Mouse (Mus musculus) liver, embryonic 14 days (tissue): ENCODE results near the gene Capn1. TPM values are rescaled to one million over a fixed set of nuclear protein-coding genes. Genes with fewer than 3 reads are reported as not detected.

Source experiments
- polyA plus RNA-seq: library from polyadenylated mRNA; depleted of rRNA; stranded (reverse); fragments of >200 nt; gene quantifications from 2 replicates; pipeline ENCODE4 v1.2.3, GENCODE M21; 2012; rRNA removed

Gene Capn1
- 24.8 and 29.9 TPM in 2 replicates for polyA plus RNA-seq

GRCm38 (mm10) chr19:6015511-6016315, at the start of gene Capn1:
TSS of gene Capn1 (minus strand) at chr19:6015897.

GRCm38 (mm10) chr19:6061021-6061533, 45.4 kb upstream of the Capn1 start, which contains the start of gene Znhit2:
TSS of gene Znhit2 (plus strand) at chr19:6061192.

GRCm38 (mm10) chr19:6057313-6058096, 41.8 kb upstream of the Capn1 start, which contains the start of the genes Mrpl49 and Fau:
TSS of gene Mrpl49 (minus strand) at chr19:6057785.
TSS of gene Fau (plus strand) at chr19:6057844.

GRCm38 (mm10) chr19:6046294-6047153, 30.8 kb upstream of the Capn1 start, which contains the start of gene Syvn1:
TSS of gene Syvn1 (plus strand) at chr19:6046576.

GRCm38 (mm10) chr19:5986043-5986442, 29.7 kb downstream of the Capn1 start, which contains the start of gene Slc22a20:
TSS of gene Slc22a20 (minus strand) at chr19:5986143.

GRCm38 (mm10) chr19:5963883-5964562, 51.7 kb downstream of the Capn1 start, which contains the start of gene Pola2:
TSS of gene Pola2 (minus strand) at chr19:5964202.

Other genes starting within 250 kb of the Capn1 start
- gene Scyl1, start 244.5 kb downstream of the Capn1 start, polyA plus RNA-seq = 23.6 TPM in 2 replicates
- gene Frmd8, start 140.6 kb downstream of the Capn1 start, polyA plus RNA-seq = 5.5 and 7.0 TPM in 2 replicates
- 5.2 and 7.1 TPM in 2 replicates for gene Slc25a45, start 138.1 kb downstream of the Capn1 start, polyA plus RNA-seq
- gene Tigd3, start 121.7 kb downstream of the Capn1 start, polyA plus RNA-seq = 2.2 and 2.7 TPM in 2 replicates
- gene Dpf2, start 102.9 kb downstream of the Capn1 start, polyA plus RNA-seq = 31.1 and 35.5 TPM in 2 replicates
- 2.2 and 2.3 TPM in 2 replicates for gene Cdc42ep2, start 91.1 kb downstream of the Capn1 start, polyA plus RNA-seq
- gene Pola2, start 51.7 kb downstream of the Capn1 start, polyA plus RNA-seq = 55.8 and 62.7 TPM in 2 replicates
- gene Slc22a20, start 29.8 kb downstream of the Capn1 start, polyA plus RNA-seq = not detected in 2 replicates
- gene Syvn1, start 30.7 kb upstream of the Capn1 start, polyA plus RNA-seq = 8.8 and 11.9 TPM in 2 replicates
- gene Mrpl49, start 41.9 kb upstream of the Capn1 start, polyA plus RNA-seq = 28.3 and 34.1 TPM in 2 replicates
- 961 and 1,008 TPM in 2 replicates for gene Fau, start 41.9 kb upstream of the Capn1 start, polyA plus RNA-seq
- 13.5 and 15.6 TPM in 2 replicates for gene Znhit2, start 45.3 kb upstream of the Capn1 start, polyA plus RNA-seq
- 29.2 and 36.4 TPM in 2 replicates for gene Tm7sf2, start 52.5 kb upstream of the Capn1 start, polyA plus RNA-seq
- gene Vps51, start 61.3 kb upstream of the Capn1 start, polyA plus RNA-seq = 20.8 and 25.0 TPM in 2 replicates
- gene Tmem262, start 64.1 kb upstream of the Capn1 start, polyA plus RNA-seq = 0.06 TPM in 1 of 2 replicates, not detected in the other
- 0.17 and 0.19 TPM in 2 replicates for gene Gm28374, start 66.4 kb upstream of the Capn1 start, polyA plus RNA-seq
- 17.3 and 21.2 TPM in 2 replicates for gene Zfpl1, start 69.1 kb upstream of the Capn1 start, polyA plus RNA-seq
- 22.5 and 26.6 TPM in 2 replicates for gene Cdca5, start 69.1 kb upstream of the Capn1 start, polyA plus RNA-seq
- gene AC131692.1, start 78.5 kb upstream of the Capn1 start, polyA plus RNA-seq = 0.50 and 0.53 TPM in 2 replicates
- gene Naaladl1, start 89.9 kb upstream of the Capn1 start, polyA plus RNA-seq = 4.2 and 4.4 TPM in 2 replicates
- gene Sac3d1, start 102.8 kb upstream of the Capn1 start, polyA plus RNA-seq = 15.7 and 17.5 TPM in 2 replicates
- 37.2 and 41.0 TPM in 2 replicates for gene Snx15, start 112.4 kb upstream of the Capn1 start, polyA plus RNA-seq
- 0.27 and 0.37 TPM in 2 replicates for gene Batf2, start 125.1 kb upstream of the Capn1 start, polyA plus RNA-seq
- gene Arl2, start 125.7 kb upstream of the Capn1 start, polyA plus RNA-seq = 22.1 and 23.4 TPM in 2 replicates
- gene Majin, start 168.5 kb upstream of the Capn1 start, polyA plus RNA-seq = not detected in 2 replicates
- gene Gpha2, start 210.5 kb upstream of the Capn1 start, polyA plus RNA-seq = 0.07 and 0.08 TPM in 2 replicates
- 2.7 and 2.8 TPM in 2 replicates for gene Ppp2r5b, start 220.0 kb upstream of the Capn1 start, polyA plus RNA-seq
- 4.1 and 5.0 TPM in 2 replicates for gene Atg2a, start 225.8 kb upstream of the Capn1 start, polyA plus RNA-seq